Mouse (Mus musculus) testis, adult 2 months (tissue): ENCODE results near the gene Ap5b1. TPM values are rescaled to one million over a fixed set of nuclear protein-coding genes. Genes with fewer than 3 reads are reported as not detected.

Experiments
- H3K27ac ChIP-seq: fragments of 200-500 bp; 2 replicates; pipeline ENCODE4 v1.5.1; 2012; ENCODE audit warnings: low read depth, low read length; ENCODE audit not compliant: control insufficient read depth, insufficient read depth
- H3K27me3 ChIP-seq: fragments of 200-500 bp; 2 replicates; pipeline ENCODE4 v1.6.1; 2012; ENCODE audit warnings: mild to moderate bottlenecking, low read length, moderate library complexity; ENCODE audit not compliant: control insufficient read depth, insufficient read depth
- H3K36me3 ChIP-seq: fragments of 200-500 bp; 2 replicates; pipeline ENCODE4 v1.6.1; 2012; ENCODE audit warnings: mild to moderate bottlenecking, low read length; ENCODE audit not compliant: control insufficient read depth, insufficient read depth
- H3K4me1 ChIP-seq: fragments of 200-500 bp; 2 replicates; pipeline ENCODE4 v1.6.1; 2012; ENCODE audit warnings: low read length; ENCODE audit not compliant: control insufficient read depth, insufficient read depth
- H3K4me3 ChIP-seq: fragments of 200-500 bp; 2 replicates; pipeline ENCODE4 v1.5.1; 2012; ENCODE audit warnings: low read depth, mild to moderate bottlenecking, low read length, moderate library complexity, mixed read lengths; ENCODE audit not compliant: control insufficient read depth
- CTCF ChIP-seq: fragments of 200-500 bp; IDR thresholded peaks from 2 replicates; pipeline ENCODE4 v1.5.1; 2012; ENCODE audit warnings: low read depth, mild to moderate bottlenecking, inconsistent platforms, low read length, moderate library complexity; ENCODE audit not compliant: control insufficient read depth, insufficient read depth, insufficient replicate concordance
- POLR2A ChIP-seq: fragments of 200-500 bp; IDR thresholded peaks from 2 replicates; pipeline ENCODE4 v1.6.1; 2012; ENCODE audit warnings: low read depth, mild to moderate bottlenecking, inconsistent platforms, low read length, moderate library complexity; ENCODE audit not compliant: control insufficient read depth
- polyA plus RNA-seq: library from polyadenylated mRNA; depleted of rRNA; stranded (reverse); fragments of >200 nt; gene quantifications from 2 replicates; pipeline ENCODE4 v1.2.3, GENCODE M21; 2012

The Ap5b1 gene
- polyA plus RNA-seq, 1 experiment, result 15.4 TPM

DNA sequence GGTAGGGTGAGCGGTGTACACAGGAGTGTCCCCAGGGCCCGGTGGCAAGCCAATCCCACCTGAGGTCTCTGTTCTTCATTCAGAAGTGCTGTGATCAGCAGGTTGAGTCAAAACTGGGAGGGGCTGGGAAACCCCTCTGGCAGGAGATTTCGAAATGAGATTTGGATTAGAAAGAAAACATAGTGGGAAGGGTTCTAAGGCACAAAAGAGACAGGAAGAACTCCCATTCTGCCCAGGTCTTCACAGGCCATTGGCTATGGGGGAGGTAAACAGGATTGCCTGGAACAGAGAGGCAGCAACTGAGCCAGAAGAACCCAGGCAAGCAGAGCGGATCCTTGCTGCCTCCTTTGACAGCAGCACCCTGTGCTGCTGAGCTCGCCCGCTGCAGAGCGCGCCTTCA, 29.0 kb upstream of the Ap5b1 start:
- Histone ChIP-seq H3K4me1 (no peaks in the 10 kb centered on the region), H3K4me3 (no peak overlapping the region), H3K27me3 (no peaks in the 10 kb centered on the region), H3K36me3 (no peaks in the 10 kb centered on the region), H3K27ac (no peak overlapping the region)
- no peak for TF ChIP-seq POLR2A
- TF ChIP-seq CTCF, result no peak

DNA sequence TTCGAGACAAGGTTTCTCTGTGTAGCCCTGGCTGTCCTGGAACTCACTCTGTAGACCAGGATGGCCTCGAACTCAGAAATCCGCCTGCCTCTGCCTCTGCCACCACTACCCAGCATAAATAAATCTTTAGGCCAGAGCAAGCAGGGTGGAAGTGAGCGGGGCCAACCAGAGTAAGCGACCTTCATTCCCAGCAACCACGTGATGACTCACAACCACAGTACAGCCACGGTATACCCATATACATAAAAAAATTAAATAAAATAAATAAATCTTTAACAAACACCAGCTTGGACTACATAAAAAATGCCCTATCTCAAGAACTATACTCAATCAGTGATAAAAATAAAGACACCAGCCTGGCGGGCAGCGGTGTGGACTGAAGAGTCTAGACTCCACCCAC, 24.5 kb upstream of the Ap5b1 start:
- H3K27me3 ChIP-seq, result no peaks in the 10 kb centered on the region
- H3K4me3 ChIP-seq, result no peak overlapping the region
- TF ChIP-seq POLR2A (no peak), CTCF (no peak)
- no peaks in the 10 kb centered on the region for H3K36me3 ChIP-seq
- H3K4me1 ChIP-seq, result no peaks in the 10 kb centered on the region
- H3K27ac ChIP-seq, result no peak overlapping the region

DNA sequence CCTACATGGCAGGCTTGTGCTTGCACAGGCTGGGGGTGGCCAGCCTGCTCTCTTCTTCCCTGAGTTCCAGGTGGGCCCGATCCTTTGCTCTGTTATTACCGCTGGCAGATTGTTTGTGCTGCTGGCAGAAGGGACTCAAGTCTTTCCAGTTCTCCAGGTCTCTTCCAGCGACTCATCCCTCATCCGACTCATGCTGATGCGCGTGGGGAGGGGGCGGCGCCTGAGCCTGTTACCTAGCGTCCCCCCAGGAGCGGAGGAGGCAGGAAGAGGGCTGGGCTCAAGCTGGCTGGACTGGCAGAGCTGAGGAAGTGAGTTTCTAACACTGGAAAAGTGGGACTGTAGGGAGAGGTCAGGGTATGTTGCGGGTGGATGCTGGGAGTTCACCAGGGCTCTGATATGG, 23.8 kb upstream of the Ap5b1 start:
- no peaks in the 10 kb centered on the region for H3K36me3 ChIP-seq
- no peak for TF ChIP-seq POLR2A
- TF ChIP-seq CTCF, result no peak
- H3K27ac ChIP-seq, result no peak overlapping the region
- no peaks in the 10 kb centered on the region for H3K4me1 ChIP-seq
- no peak overlapping the region for H3K4me3 ChIP-seq
- H3K27me3 ChIP-seq, result no peaks in the 10 kb centered on the region

DNA sequence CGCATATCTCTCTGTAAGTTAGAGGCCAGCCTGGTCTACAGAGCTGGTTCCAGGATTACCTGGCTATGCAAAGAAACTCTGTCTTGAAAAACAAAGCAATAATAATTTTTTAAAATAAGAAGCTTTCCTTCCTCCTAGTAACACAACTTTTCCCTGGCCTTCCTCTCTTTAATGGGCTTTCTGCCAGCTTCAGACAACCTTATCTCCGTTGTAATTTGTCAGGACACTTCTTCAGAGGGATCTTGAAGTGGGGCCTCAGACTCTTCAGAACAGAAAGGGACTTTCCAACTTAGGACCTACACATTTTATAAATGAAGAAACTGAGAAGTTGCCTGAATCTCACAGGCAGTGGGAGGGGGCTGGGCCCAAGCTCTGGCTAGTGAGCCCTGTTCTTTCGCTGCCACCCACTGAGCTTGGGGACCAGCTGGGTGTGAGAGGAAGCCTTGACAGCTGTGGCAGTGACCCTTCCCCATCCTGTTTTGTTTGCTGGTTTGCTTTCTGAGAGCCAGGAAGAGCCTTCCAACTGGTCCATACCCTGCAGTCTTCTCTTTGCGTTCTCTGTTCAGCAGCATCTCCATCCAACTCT, 20.3 kb upstream of the Ap5b1 start:
- H3K4me1 ChIP-seq, result no peaks in the 10 kb centered on the region
- TF ChIP-seq CTCF, result no peak
- TF ChIP-seq POLR2A, result no peak
- no peak overlapping the region for H3K4me3 ChIP-seq
- H3K27ac ChIP-seq, result no peak overlapping the region
- no peaks in the 10 kb centered on the region; the same call in 1 of the 2 replicates for H3K36me3 ChIP-seq
- no peaks in the 10 kb centered on the region for H3K27me3 ChIP-seq

DNA sequence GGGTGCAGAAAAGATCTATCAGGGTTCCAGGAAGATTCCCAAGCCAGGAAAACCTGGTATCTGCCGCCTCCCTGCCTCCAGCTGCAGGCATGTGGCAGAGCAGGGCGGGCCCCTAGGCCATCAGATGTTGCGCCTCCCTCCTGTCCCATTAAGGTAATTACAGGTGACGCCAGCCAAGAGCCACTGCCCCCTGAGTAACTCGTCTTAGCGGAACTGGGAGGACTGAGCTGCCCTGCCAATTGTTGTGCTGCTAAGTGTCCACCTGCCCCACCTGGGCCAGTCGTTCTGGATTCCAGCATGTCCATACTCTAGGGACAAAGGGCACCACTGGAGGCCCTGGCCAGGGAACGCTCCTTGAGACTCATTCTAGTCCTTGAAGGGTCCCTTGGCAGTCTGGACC, 14.0 kb upstream of the Ap5b1 start:
- Histone ChIP-seq H3K27me3 (no peaks in the 10 kb centered on the region), H3K4me1 (peaks cover 5% of the 10 kb centered on the region), H3K4me3 (no peak overlapping the region), H3K36me3 (no peaks in the 10 kb centered on the region; the same call in 1 of the 2 replicates), H3K27ac (no peak overlapping the region)
- TF ChIP-seq POLR2A, result no peak
- TF ChIP-seq CTCF, result no peak

DNA sequence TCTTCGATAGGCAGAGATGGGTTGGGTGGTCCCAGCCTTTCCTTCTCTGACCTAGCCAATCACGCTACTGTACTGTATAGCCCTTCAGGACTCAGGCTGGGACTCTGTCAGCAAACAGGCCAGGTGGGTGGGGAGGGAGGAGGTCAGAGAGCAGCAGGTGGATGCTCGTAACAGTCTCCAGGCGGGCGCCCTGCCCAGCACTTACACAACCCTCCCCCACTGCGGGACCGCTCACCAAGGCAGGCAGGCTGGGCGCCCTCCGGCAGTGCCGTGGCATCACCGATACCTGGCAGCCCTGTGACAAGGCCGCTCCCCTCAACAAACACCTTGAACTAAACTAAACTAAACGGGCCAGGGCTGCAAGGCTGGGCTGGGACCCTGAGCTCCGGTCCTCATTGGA, 13.6 kb upstream of the Ap5b1 start:
- H3K36me3 ChIP-seq, result no peaks in the 10 kb centered on the region; the same call in 1 of the 2 replicates
- H3K4me1 ChIP-seq, result peaks cover 9% of the 10 kb centered on the region
- H3K27me3 ChIP-seq, result no peaks in the 10 kb centered on the region
- TF ChIP-seq POLR2A (no peak), CTCF (no peak)
- no peak overlapping the region for H3K27ac ChIP-seq
- no peak overlapping the region for H3K4me3 ChIP-seq

DNA sequence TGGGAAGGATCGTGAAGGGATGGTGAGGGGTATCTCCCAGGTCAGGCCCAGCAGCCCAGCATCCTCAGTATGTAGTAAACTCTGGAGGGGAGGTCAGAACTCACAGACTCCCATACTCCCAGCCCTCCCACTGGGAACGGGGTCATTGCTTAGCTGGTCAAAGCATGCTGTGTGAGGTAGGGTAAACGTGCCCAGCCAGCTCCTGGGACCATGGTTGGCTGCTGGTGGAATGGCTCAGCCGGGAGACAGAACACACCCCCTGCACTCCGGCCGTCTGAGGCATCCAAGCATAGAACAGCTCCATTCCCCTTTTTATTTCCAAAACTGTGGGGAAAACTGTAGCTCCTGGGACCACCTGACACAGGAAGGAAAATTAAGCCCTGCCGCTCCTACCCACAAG, 9.7 kb upstream of the Ap5b1 start:
- Histone ChIP-seq H3K36me3 (no peaks in the 10 kb centered on the region), H3K27me3 (no peaks in the 10 kb centered on the region), H3K4me3 (no peak overlapping the region), H3K4me1 (peaks cover 33% of the 10 kb centered on the region), H3K27ac (no peak overlapping the region)
- TF ChIP-seq POLR2A (no peak), CTCF (no peak)

DNA sequence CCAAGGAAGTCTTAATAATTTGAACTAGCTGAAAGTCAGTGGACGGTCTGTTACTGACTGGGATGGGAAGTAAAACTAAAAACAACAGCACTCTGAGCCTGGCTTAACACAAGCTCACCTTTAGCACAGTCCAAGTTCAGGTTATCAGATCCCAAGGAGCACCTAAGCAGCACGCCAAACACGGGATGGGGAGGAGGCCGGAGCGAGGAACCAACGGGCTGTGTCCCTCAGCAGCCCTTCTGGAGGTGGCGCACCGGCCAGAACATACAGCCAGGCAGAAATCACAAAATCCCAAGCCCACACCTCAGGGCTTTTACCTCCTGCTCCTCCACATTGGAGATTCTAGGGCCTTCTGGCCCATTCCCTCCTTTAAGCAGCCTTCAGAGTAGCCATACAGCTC, 9.1 kb upstream of the Ap5b1 start:
- Histone ChIP-seq H3K4me1 (peaks cover 33% of the 10 kb centered on the region), H3K4me3 (peak overlapping the region; percentile 87), H3K27ac (no peak overlapping the region), H3K27me3 (no peaks in the 10 kb centered on the region), H3K36me3 (no peaks in the 10 kb centered on the region)
- TF ChIP-seq CTCF (no peak), POLR2A (no peak)
